In genomic region chr17:31034674-31035356, GRCm38 (mm10) we compare ENCODE assay signal across 16 mouse cellular contexts. TPM values are rescaled to one million over a fixed set of nuclear protein-coding genes. Genes with fewer than 3 reads are reported as not detected.
DNase-seq lines count a peak whose midpoint lies in the region; ATAC-seq and TF ChIP-seq lines count a peak whose summit lies in the region.
"Had no signal": no experiment of that assay in that cellular context is flagged by ENCODE, and none has a peak within 500 bp of the region (broad histone marks: within the 10 kb centered on the region; RNA-seq: fewer than 3 reads in every experiment).

No protein-coding gene starts in this region.

- no peak for ATAC-seq in forebrain, embryonic 13.5 days
- ATAC-seq in forebrain, postnatal 0 days, result no peak
- ATAC-seq in heart, embryonic 15.5 days (replicated peaks; ENCODE audit: insufficient number of reproducible peaks, insufficient read depth, low FRiP score, low read depth), result no peak
- ATAC-seq in megakaryocyte, adult 5-6 weeks (ENCODE audit: poor library complexity, severe bottlenecking), result no peak
- ATAC-seq in liver, embryonic 14.5 days (ENCODE audit: insufficient read depth), result peak; percentile 20
- ATAC-seq: CD4-positive, CD25-positive, alpha-beta regulatory T cell, adult 4 months; intestine, postnatal 0 days had no signal

- H3K27me3 ChIP-seq in forebrain, embryonic 13.5 days, result no peaks in the 10 kb centered on the region
- no peaks in the 10 kb centered on the region for H3K27me3 ChIP-seq in forebrain, postnatal 0 days (ENCODE audit: insufficient read depth, low read length)
- no peaks in the 10 kb centered on the region for H3K27me3 ChIP-seq in heart, embryonic 15.5 days
- H3K27me3 ChIP-seq in megakaryocyte, embryonic 14.5 days (replicated peaks), result peaks cover 2% of the 10 kb centered on the region
- H3K27me3 ChIP-seq in liver, embryonic 14.5 days (ENCODE audit: control insufficient read depth, insufficient read depth, low read length), result no peaks in the 10 kb centered on the region
- H3K27me3 ChIP-seq: hindbrain, embryonic 13.5 days; lung, embryonic 15.5 days; neural tube, embryonic 13.5 days; stomach, embryonic 15.5 days had no signal

- peaks cover 20% of the 10 kb centered on the region for H3K4me1 ChIP-seq in forebrain, embryonic 13.5 days
- no peaks in the 10 kb centered on the region for H3K4me1 ChIP-seq in forebrain, postnatal 0 days (ENCODE audit: insufficient read depth)
- peaks cover 20% of the 10 kb centered on the region for H3K4me1 ChIP-seq in heart, embryonic 15.5 days (replicated peaks)
- H3K4me1 ChIP-seq in megakaryocyte, embryonic 14.5 days, result peaks cover 65% of the 10 kb centered on the region
- H3K4me1 ChIP-seq in liver, embryonic 14.5 days (replicated peaks; ENCODE audit: control insufficient read depth in 2 of 2, insufficient read depth in 2 of 2, low read length in 1 of 2), result peaks cover 21 to 32% of the 10 kb centered on the region in 2 experiments
- H3K4me1 ChIP-seq: lung, embryonic 15.5 days; stomach, embryonic 15.5 days had no signal

- no peak overlapping the region for H3K9ac ChIP-seq in forebrain, embryonic 13.5 days
- H3K9ac ChIP-seq in forebrain, postnatal 0 days, result no peak overlapping the region
- no peak overlapping the region for H3K9ac ChIP-seq in heart, embryonic 15.5 days
- no peak overlapping the region; the same call in 1 of the 2 replicates for H3K9ac ChIP-seq in liver, embryonic 14.5 days (replicated peaks)
- H3K9ac ChIP-seq: hindbrain, embryonic 13.5 days; lung, embryonic 15.5 days; neural tube, embryonic 13.5 days; stomach, embryonic 15.5 days had no signal

- no peak for TF ChIP-seq EP300 in liver, embryonic 14.5 days (IDR thresholded peaks at IDR 0.05; ENCODE audit: low read depth)

- no peak for TF ChIP-seq CTCF in forebrain, postnatal 0 days (IDR thresholded peaks at IDR 0.05; ENCODE audit: low read depth)
- no peak for TF ChIP-seq CTCF in liver, embryonic 14.5 days (IDR thresholded peaks at IDR 0.05; ENCODE audit: low read depth)

- no peak overlapping the region for H3K4me3 ChIP-seq in forebrain, embryonic 13.5 days
- H3K4me3 ChIP-seq in forebrain, postnatal 0 days (ENCODE audit: low read depth, low read length), result no peak overlapping the region
- H3K4me3 ChIP-seq in heart, embryonic 15.5 days, result no peak overlapping the region
- H3K4me3 ChIP-seq in megakaryocyte, embryonic 14.5 days (replicated peaks), result peak overlapping the region; percentile 86
- H3K4me3 ChIP-seq in liver, embryonic 14.5 days (ENCODE audit: insufficient read depth in 1 of 2, low read depth in 2 of 2, low read length in 2 of 2), result peak overlapping the region in 1 of 2 experiments; percentile 10; a peak in 1 of 4 replicates
- H3K4me3 ChIP-seq: hindbrain, embryonic 13.5 days; lung, embryonic 15.5 days; neural tube, embryonic 13.5 days; stomach, embryonic 15.5 days had no signal

- 0 out of 2 replicates have a peak overlapping the region, but pooled peaks have one; percentile 45 for H3K27ac ChIP-seq in forebrain, embryonic 13.5 days
- H3K27ac ChIP-seq in forebrain, postnatal 0 days (ENCODE audit: low read depth, low read length), result no peak overlapping the region
- peak overlapping the region; percentile 53 for H3K27ac ChIP-seq in heart, embryonic 15.5 days
- H3K27ac ChIP-seq in liver, embryonic 14.5 days, result peak overlapping the region; percentile 73
- H3K27ac ChIP-seq: lung, embryonic 15.5 days; macrophage; stomach, embryonic 15.5 days had no signal

- peaks cover 11% of the 10 kb centered on the region; the same call in 1 of the 2 replicates for H3K9me3 ChIP-seq in forebrain, embryonic 13.5 days (replicated peaks)
- no peaks in the 10 kb centered on the region for H3K9me3 ChIP-seq in forebrain, postnatal 0 days (ENCODE audit: low read length)
- no peaks in the 10 kb centered on the region for H3K9me3 ChIP-seq in heart, embryonic 15.5 days (replicated peaks)
- peaks cover 21% of the 10 kb centered on the region for H3K9me3 ChIP-seq in megakaryocyte, embryonic 14.5 days
- no peaks in the 10 kb centered on the region for H3K9me3 ChIP-seq in liver, embryonic 14.5 days (ENCODE audit: control insufficient read depth, low read length)
- H3K9me3 ChIP-seq: lung, embryonic 15.5 days; stomach, embryonic 15.5 days had no signal

- H3K4me2 ChIP-seq in forebrain, embryonic 13.5 days, result no peak overlapping the region
- no peak overlapping the region for H3K4me2 ChIP-seq in forebrain, postnatal 0 days (ENCODE audit: low read depth)
- peak overlapping the region; percentile 37; the same call in 1 of the 2 replicates for H3K4me2 ChIP-seq in heart, embryonic 15.5 days
- H3K4me2 ChIP-seq in liver, embryonic 14.5 days (ENCODE audit: low read depth), result peak overlapping the region; percentile 66
- H3K4me2 ChIP-seq: hindbrain, embryonic 13.5 days; lung, embryonic 15.5 days; neural tube, embryonic 13.5 days; stomach, embryonic 15.5 days had no signal

- DNase-seq in forebrain, postnatal 0 days, result no peak
- no peak for DNase-seq in heart, postnatal 36 days
- no peak for DNase-seq in liver, embryonic 14.5 days (ENCODE audit: low read depth in 3 of 3, low spot score in 3 of 3)
- DNase-seq in adrenal gland, postnatal 4 days (ENCODE audit: low spot score in 2 of 2), result no peak

- intact Hi-C loops in heart, postnatal 36 days (cut with DNase I), result loop anchor here (5.0 kb wide), 1 partner anchor 52 kb away; no protein-coding TSS in a partner anchor

- 94% methylated on average over 9 of the region's 9 CpGs for WGBS in forebrain, embryonic 13.5 days
- WGBS in forebrain, postnatal 0 days, result 85% methylated on average over 9 of the region's 9 CpGs
- 59% methylated on average over 9 of the region's 9 CpGs for WGBS in heart, embryonic 15.5 days
- WGBS in liver, embryonic 14.5 days (ENCODE audit: insufficient replicate concordance), result 56% methylated on average over 9 of the region's 9 CpGs

- H3K36me3 ChIP-seq in forebrain, embryonic 13.5 days (ENCODE audit: poor library complexity, severe bottlenecking), result no peaks in the 10 kb centered on the region
- no peaks in the 10 kb centered on the region for H3K36me3 ChIP-seq in forebrain, postnatal 0 days (ENCODE audit: insufficient read depth)
- no peaks in the 10 kb centered on the region for H3K36me3 ChIP-seq in heart, embryonic 15.5 days
- H3K36me3 ChIP-seq in megakaryocyte, embryonic 14.5 days (replicated peaks; ENCODE audit: low read length), result peaks cover 19% of the 10 kb centered on the region
- H3K36me3 ChIP-seq in liver, embryonic 14.5 days (replicated peaks; ENCODE audit: control insufficient read depth, insufficient read depth, low read depth), result no peaks in the 10 kb centered on the region
- H3K36me3 ChIP-seq: G1E; hindbrain, embryonic 13.5 days; lung, embryonic 15.5 days; neural tube, embryonic 13.5 days; stomach, embryonic 15.5 days had no signal

RNA-seq across cellular contexts. Expression of gene Abcg1, which starts 22.7 kb away (rescaled TPM):
- polyA plus RNA-seq in forebrain, embryonic 13.5 days (2015; fragmentation: Nextera tagmentation; extraction: Ambion mirVana), result 18.2 and 18.7 TPM in 2 replicates
- total RNA-seq in forebrain, postnatal 0 days (2014; rRNA removed), result 16.8 and 24.2 TPM in 2 replicates
- 11.1 and 16.1 TPM in 2 replicates for polyA plus RNA-seq in forebrain, postnatal 0 days (2015; fragmentation: Nextera tagmentation; extraction: Ambion mirVana)
- 10.4 and 12.1 TPM in 2 replicates for polyA plus RNA-seq in heart, embryonic 15.5 days (2015; fragmentation: Nextera tagmentation; extraction: Ambion mirVana)
- total RNA-seq in heart, postnatal 36 days (2021), result 1 to 10 TPM; 5.1 to 8.5 TPM
- 5.5 and 7.8 TPM in 2 replicates for polyA plus RNA-seq in megakaryocyte, embryonic 14.5 days (2012; ENCODE audit: insufficient read depth, low replicate concordance)
- 13.2 and 20.1 TPM in 2 replicates for total RNA-seq in megakaryocyte, adult 5-6 weeks (2015)
- total RNA-seq in megakaryocyte, adult 5-6 weeks (2017), result 19.2 and 23.7 TPM in 2 replicates
- 1.6 and 2.3 TPM in 2 replicates for polyA plus RNA-seq in liver, embryonic 14.5 days (2012; rRNA removed)
- polyA plus RNA-seq in liver, embryonic 14.5 days (2014; fragmentation: Nextera tagmentation; extraction: Ambion mirVana), result 6.1 and 6.4 TPM in 2 replicates
- total RNA-seq in adrenal gland, postnatal 4 days (2021), result 10 to 100 TPM; 15.4 to 17.2 TPM
- polyA plus RNA-seq: G1E had no signal

Comparison
In these comparisons a context has a peak if more than half of its experiments do, and no peak if none do; other contexts are left out.
1. H3K4me2 ChIP-seq: peak in heart, embryonic 15.5 days (single experiment) and liver, embryonic 14.5 days (single experiment); none in forebrain, embryonic 13.5 days (single experiment) and forebrain, postnatal 0 days (single experiment).